Mouse (Mus musculus) bone marrow macrophage, adult 2 months (primary cell): ENCODE data around the gene Disc1. TPM values are rescaled to one million over a fixed set of nuclear protein-coding genes. Genes with fewer than 3 reads are reported as not detected.

ENCODE experiments used
- H3K27ac ChIP-seq: 2 replicates; pipeline ENCODE4 v1.5.1; 2012; ENCODE audit warnings: low read depth, low read length; ENCODE audit not compliant: insufficient read depth
- H3K4me1 ChIP-seq: 2 replicates; pipeline ENCODE4 v1.6.1; 2012; ENCODE audit warnings: low read length; ENCODE audit not compliant: control insufficient read depth, insufficient read depth
- H3K4me3 ChIP-seq: 2 replicates; pipeline ENCODE4 v1.5.1; 2012; ENCODE audit warnings: mild to moderate bottlenecking, low read length, moderate library complexity; ENCODE audit not compliant: insufficient read depth
- CTCF ChIP-seq: IDR thresholded peaks from 2 replicates; pipeline ENCODE4 v1.5.1; 2012; ENCODE audit warnings: low read depth, mild to moderate bottlenecking, low read length, moderate library complexity
- POLR2A ChIP-seq: IDR thresholded peaks from 2 replicates; pipeline ENCODE4 v1.6.1; 2012; ENCODE audit warnings: mild to moderate bottlenecking, low read depth, low read length, borderline replicate concordance
- polyA plus RNA-seq: library from polyadenylated mRNA; stranded (reverse); fragments of >200 nt; gene quantifications from 2 replicates; pipeline ENCODE4 v1.2.4, GENCODE M21; 2012; ENCODE audit not compliant: missing spikeins, insufficient read depth, insufficient read length

Disc1 gene
- polyA plus RNA-seq, 1 experiment, result 2.8 TPM

DNA sequence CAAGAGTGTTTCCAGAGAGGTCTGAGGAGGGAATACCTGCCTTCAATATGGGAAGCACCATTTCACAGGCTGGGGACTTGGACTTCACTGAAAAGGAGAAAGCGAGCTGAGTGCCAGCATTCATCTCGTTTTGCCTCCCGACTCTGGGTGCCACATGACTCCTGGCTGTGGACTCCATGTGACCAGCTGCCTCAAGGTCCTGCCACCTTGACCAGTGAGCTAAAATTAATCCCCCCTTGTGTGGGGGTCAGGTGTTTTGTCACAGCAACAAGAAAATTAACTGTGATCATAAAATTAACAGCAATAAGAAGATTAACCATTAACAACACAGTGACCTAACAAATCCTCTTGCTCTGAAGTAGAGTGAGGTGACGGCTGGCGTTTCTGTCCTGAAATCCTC, 61.3 kb downstream of the Disc1 start:
- Histone ChIP-seq H3K4me1 (peaks cover 14% of the 10 kb centered on the region), H3K27ac (no peak overlapping the region), H3K4me3 (no peak overlapping the region)
- TF ChIP-seq CTCF, result no peak
- no peak for TF ChIP-seq POLR2A

DNA sequence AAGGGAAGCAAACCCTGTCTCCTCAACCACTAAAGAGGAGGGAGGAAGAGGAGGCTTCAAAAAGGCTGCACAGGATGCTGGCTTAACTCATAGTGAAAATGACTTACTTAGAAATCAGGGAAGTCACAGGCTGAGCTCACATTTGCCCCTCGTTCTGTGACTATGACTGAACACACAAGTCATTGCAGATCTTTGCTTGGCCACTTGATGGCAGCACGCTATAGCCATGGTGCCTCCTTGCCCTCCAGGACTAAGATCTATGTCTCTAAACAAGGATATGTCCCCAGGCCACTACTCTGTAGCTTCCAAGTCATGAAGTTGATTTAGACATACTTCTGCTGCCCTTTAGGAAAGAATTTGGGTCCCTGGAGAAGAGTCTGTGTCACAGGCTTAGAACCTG, 62.6 kb downstream of the Disc1 start:
- Histone ChIP-seq H3K27ac (no peak overlapping the region), H3K4me3 (no peak overlapping the region), H3K4me1 (peaks cover 14% of the 10 kb centered on the region)
- TF ChIP-seq POLR2A (no peak), CTCF (peak; percentile 37; the same call in 1 of the 2 replicates)

DNA sequence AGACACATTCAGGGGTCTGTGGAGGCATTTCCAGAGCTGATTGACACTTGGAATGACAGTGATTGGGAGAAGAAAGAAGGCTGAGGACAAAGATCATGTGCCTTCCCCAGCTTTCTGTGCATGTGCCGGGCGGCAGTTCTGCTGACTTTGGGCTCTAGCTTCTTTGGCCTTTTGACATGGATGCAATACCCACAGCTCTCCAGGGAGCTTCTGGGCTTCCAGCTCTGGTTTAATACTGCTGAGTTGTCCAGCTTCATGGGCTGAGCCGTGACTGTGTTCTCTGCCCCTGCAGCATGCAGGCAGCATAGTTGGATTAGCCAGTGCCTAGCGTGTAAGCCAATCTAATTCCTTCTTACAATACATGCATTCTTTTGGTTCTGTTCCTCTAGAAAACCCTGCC, 72.5 kb downstream of the Disc1 start:
- Histone ChIP-seq H3K27ac (no peak overlapping the region), H3K4me1 (peaks cover 6% of the 10 kb centered on the region), H3K4me3 (no peak overlapping the region)
- TF ChIP-seq POLR2A (no peak), CTCF (no peak)

DNA sequence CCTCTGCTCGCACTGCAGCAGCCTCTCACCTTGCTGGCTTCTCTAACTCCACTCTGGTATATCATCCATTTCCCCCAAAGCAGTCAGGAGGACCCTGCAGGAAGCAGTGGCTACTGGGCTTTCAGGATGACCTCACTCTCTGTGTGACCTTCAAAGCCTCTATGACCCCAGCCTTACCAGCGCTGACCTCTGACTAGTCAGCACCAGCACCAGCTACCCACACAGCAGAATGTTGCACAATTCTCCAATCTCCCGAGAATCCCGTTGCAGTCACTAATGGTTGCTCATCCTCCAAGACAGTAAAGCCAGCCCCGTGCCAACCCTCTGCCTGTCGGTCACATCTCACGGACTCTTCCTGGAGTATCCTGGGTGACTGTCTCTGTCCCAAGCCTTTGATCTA, 73.6 kb downstream of the Disc1 start:
- no peak overlapping the region for H3K27ac ChIP-seq
- H3K4me3 ChIP-seq, result no peak overlapping the region
- TF ChIP-seq POLR2A (no peak), CTCF (no peak)
- peaks cover 6% of the 10 kb centered on the region for H3K4me1 ChIP-seq

DNA sequence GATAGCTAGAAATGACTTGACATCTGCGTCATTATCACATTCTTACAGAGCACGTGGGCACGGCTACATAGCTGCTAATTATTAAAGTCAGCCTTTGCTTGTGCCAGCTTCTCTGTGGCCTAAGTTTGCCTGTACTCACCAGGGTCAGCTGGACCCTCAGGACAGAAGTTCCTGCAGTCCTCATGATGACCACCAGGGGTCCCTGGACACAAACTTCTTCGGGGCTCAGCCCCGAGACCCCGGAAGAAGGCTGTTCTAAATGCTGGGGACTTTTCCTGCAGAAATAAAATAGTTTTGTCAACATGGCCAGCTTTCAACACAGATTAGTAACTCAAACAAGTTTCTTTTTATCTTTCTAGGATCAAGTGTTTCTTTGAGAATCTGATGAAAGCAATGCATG, 74.3 kb downstream of the Disc1 start:
- H3K4me1 ChIP-seq, result peaks cover 6% of the 10 kb centered on the region
- no peak overlapping the region for H3K27ac ChIP-seq
- no peak overlapping the region for H3K4me3 ChIP-seq
- TF ChIP-seq POLR2A (no peak), CTCF (peak; percentile 69)

DNA sequence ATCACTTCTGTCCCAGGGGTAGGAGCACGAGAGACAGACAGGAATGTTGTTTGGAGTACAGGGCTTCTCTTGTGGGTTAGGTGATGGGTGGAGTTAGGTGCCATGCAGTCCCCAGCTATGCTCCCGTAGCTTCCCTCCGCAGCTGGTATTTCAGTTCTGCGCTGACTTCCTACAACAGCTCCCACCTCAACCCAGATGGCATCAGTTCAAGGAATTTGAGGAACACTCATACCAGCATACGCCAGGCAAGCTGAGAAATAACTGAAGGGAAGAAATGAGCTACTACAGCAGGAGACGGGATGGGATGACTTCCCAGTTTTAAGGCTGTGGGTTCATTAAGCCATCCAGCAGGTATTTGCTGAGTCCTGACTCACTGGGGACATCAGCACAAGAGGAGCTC, 76.8 kb downstream of the Disc1 start:
- H3K27ac ChIP-seq, result no peak overlapping the region

DNA sequence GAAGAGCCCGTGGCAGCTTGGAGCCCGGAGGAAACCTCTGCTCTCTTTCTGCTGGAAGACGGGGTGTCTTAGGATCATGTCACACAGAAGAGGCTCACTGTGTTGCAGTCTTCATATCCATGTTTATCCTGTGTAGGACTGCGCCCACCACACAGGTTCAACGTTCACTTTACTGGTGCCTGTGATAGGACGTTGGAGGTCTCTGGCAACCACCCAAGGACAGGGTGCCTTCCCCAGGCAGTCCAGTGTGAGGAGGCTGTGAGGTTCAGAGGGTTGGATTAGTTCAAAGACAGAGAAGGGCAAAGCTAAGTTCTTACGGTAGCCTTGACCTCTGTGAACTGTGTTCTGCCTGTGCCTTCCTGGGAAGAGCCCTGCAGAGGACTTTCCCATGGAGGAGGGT, 77.3 kb downstream of the Disc1 start:
- H3K27ac ChIP-seq, result no peak overlapping the region
- no peak overlapping the region for H3K4me3 ChIP-seq
- H3K4me1 ChIP-seq, result peaks cover 6% of the 10 kb centered on the region
- TF ChIP-seq CTCF (no peak), POLR2A (no peak)

More for the DNA sequence above, 76.8 kb downstream of the Disc1 start:
- peaks cover 6% of the 10 kb centered on the region for H3K4me1 ChIP-seq
- H3K4me3 ChIP-seq, result no peak overlapping the region
- no peak for TF ChIP-seq CTCF
- no peak for TF ChIP-seq POLR2A

DNA sequence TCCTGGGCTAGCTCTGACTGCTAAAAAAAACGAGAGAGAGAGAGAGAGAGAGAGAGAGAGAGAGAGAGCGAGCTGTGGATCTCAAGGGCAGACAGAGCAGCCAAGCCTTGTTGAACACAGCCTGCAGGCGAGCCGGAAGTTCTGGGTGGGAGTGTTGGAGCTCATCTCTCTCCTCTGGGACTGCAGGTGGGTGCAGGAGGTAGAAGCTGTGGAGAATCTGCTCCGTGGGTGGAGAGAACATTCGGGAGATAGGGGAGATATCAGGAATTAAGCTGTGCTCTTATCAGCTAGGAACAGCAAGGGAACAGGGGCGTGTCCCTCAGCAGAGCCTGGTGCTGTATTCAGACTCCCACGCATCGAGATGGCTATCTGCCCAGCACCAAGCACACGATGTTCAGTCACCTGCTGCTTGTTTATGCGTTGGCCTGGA, 79.7 kb downstream of the Disc1 start:
- H3K27ac ChIP-seq, result no peak overlapping the region

DNA sequence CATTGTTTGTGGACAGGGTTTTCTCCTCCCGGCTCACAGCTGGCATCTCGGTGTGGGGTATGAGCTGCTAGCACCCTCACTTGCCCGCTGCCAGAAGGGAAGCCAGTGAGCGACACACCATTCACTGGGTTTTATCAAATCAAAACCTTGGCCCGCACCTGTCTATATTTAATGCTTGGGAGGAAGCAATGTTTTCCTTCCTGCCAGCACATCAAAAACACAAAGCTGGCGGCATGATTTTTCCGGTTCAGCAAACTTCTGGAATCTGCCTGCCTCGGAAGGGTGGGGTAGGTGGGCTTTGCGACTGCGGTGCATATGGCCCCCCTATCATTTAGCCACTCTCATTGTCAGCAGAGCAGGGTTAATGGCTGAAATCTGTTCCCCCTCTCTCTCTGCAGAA, 80.9 kb downstream of the Disc1 start:
- no peak overlapping the region for H3K27ac ChIP-seq
- no peak for TF ChIP-seq POLR2A
- TF ChIP-seq CTCF, result no peak
- H3K4me3 ChIP-seq, result no peak overlapping the region
- no peaks in the 10 kb centered on the region for H3K4me1 ChIP-seq

More for the DNA sequence above, 79.7 kb downstream of the Disc1 start:
- TF ChIP-seq CTCF (no peak), POLR2A (no peak)
- no peak overlapping the region for H3K4me3 ChIP-seq
- H3K4me1 ChIP-seq, result no peaks in the 10 kb centered on the region

DNA sequence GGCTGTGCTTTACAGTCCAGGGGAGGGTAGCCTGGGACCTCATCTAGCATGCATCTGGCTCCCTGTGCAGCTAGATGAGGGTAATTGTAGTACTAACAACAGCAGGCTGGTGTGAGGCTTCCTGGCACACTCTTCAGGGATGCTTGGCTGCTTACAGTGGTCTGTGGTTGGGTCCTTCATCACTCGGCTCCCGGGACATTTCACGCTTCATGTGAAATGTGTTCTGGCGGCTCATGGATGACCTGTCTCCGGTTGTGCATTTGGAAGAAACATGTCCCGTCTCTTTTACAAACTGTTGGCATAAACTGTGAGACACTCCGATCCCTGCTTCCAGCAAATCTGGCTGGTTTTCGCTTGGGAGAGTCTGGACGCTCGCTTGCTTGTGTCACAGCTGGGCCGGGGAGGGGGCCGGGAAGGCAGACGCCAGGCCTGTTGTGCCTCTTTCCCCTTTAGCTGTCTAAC, 85.7 kb downstream of the Disc1 start:
- Histone ChIP-seq H3K4me3 (no peak overlapping the region), H3K27ac (no peak overlapping the region), H3K4me1 (no peaks in the 10 kb centered on the region)
- TF ChIP-seq CTCF (no peak), POLR2A (no peak)

DNA sequence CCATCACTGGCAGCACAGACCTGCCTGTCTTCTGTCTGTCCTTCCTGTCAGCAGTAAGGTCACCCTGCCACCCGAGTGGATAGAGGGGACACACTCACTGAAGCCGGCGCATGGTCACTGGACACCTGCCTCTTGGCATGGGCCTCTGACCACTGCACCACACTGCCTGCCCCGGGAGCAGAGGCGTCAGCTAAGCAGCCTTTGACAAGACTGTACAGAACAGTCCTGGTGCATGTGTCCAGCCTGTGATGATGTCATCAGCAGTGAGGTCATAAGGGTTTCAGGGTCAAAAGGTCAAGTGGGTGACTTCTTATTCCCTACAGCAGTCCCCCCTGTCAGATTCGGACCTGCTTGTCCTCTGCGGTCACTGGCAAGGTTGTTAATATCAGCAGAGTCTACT, 87.0 kb downstream of the Disc1 start:
- no peak overlapping the region for H3K27ac ChIP-seq
- H3K4me1 ChIP-seq, result no peaks in the 10 kb centered on the region
- no peak for TF ChIP-seq CTCF
- no peak for TF ChIP-seq POLR2A
- H3K4me3 ChIP-seq, result no peak overlapping the region
